Mouse (Mus musculus) inflammation-experienced regulatory T-cells, adult 6 months (primary cell): ENCODE results near the gene Mphosph8. TPM values are rescaled to one million over a fixed set of nuclear protein-coding genes. Genes with fewer than 3 reads are reported as not detected.

Experiments used
- ATAC-seq: one replicate; pipeline ENCODE4 v1.8.0; 2017
- polyA plus RNA-seq, 3 experiments: library from polyadenylated mRNA; unstranded; fragments of 100-300 nt; shearing (Covaris generic); gene quantifications; one replicate each; pipeline ENCODE4 v1.2.1; 2017

The Mphosph8 gene
- 10 to 100 TPM; 62.9 to 78.7 (median 71.9) TPM for polyA plus RNA-seq

GRCm38 (mm10) chr14:56667969-56668802, at the start of gene Mphosph8:
Gene Mphosph8, plus strand, starts transcription at chr14:56668248.
- ATAC-seq = peak; percentile 99

DNA sequence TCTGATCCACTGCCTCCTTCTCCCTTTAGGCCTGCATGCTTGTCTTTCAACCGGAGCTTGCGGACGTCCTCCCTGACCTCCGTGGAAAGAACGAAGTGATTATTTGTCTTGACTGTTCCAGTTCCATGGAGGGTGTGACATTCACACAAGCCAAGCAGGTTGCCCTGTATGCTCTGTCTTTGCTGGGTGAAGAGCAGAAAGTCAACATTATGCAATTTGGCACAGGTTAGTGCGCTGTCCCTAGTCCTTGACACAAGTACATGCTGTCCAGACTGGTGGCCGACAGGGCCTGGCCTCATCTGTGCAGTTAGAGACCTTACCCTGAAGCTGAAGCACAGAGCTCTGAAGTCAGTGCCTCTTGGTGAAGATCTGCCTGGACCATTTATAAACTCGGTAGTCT, 47.6 kb upstream of the Mphosph8 start:
- no peak for ATAC-seq

- no peak for ATAC-seq
These were observed 41.8 kb upstream of the Mphosph8 start for GRCm38 (mm10) chr14:56626202-56626601.

DNA sequence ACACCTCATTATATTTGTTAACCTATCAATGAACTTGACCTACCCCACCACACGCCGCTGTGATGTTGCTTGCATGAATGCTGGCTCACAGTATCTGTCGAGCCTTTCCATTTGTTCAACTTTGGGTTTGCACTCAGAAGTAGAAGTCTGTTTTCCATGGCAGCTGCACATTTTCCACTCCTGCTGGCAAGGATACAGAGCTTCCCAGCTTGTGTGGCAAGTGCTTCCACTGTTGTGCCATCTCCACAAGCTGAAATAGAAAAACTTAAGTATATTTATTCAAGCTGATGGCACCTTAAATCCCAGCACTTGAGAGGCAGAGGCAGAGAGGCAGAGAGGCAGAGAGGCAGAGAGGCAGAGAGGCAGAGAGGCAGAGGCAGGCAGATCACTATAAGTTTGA, 39.7 kb upstream of the Mphosph8 start:
- ATAC-seq = no peak

DNA sequence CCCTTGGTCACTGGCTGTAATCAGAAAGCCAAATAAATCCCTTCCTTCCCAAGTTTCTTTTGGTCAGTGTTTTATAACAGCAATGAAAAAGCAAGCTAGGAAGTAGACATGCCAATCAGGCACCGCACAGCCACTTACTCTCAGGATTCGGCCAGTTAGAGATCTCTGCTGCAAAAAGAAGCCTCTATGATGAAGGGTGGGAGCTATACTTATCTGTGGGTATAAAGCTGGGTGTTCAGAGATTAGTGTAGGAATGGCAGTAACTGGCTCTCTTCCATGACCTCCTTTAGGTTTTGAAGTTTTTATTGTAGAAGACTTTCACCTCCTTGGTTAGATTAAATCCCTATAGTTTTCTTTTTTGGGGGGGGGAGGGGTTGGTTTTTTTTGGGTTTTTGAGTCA, 36.9 kb upstream of the Mphosph8 start:
- no peak for ATAC-seq

DNA sequence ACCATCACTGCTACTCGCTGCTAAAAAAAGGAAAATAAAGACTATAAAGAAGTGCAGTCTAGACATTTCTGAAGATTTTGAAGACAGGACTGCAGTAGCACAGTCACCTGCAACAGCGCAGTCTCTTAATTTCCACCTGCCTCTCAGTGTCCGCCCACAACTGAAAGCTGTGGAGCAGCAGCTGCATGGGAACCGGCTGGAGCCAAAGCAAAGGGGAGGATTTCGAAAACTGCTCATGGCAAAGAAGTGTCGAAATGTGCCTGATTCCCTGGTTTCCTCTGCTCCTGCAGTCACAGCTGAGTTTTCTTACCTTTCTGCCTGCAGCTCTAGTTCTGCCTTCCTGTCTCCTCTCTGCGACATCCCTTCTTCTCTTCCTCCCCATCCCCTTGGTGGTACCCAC, 20.8 kb upstream of the Mphosph8 start:
- no peak for ATAC-seq

- no peak for ATAC-seq
These were observed 18.6 kb upstream of the Mphosph8 start for GRCm38 (mm10) chr14:56649448-56649847.

GRCm38 (mm10) chr14:56665651-56666050, 2.4 kb upstream of the Mphosph8 start:
- no peak for ATAC-seq

DNA sequence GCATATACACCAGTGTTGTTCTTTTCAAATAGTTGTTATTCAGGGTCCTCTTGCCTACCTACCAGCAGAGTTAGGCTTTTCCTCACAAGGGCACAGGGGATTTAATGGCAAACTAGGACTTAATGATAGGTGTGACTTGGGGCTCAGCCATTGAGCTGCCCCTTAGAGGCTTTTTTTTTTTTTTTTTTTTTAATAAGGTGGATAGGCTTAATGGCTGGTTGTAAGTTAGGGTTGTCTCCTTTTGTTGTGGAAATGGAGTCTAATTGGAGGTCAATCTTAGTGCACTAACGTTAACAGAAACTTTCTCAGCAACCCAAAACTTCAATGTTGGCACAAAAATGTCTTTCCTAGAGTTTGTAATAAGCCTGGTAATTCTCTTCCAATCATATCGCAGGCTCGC, 1.1 kb upstream of the Mphosph8 start:
- no peak for ATAC-seq

GRCm38 (mm10) chr14:56669046-56669620, 1.1 kb downstream of the Mphosph8 start:
- ATAC-seq = no peak

- ATAC-seq = no peak
These were observed 17.4 kb downstream of the Mphosph8 start for GRCm38 (mm10) chr14:56685426-56685825.

GRCm38 (mm10) chr14:56689116-56689515, 21.1 kb downstream of the Mphosph8 start:
- ATAC-seq = no peak

DNA sequence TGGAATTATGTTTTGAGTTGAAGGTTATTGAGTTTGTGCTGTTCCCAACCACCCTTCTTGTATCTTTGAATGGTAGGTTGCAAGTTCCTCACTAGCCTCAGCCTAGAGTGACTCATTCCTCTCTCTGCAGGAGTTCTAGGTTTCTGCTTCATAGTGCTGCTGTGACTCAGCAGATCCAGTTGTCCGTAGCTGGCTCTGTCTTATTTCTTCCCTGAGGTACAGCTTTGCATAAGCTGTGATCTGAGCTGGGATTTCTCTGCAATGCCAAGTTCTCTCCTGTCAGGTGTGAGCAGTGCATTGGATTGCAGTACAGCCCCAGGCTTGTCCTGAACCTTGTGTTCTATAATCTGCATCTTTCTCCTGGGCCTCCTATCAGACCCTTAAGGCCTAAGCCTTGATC, 21.7 kb downstream of the Mphosph8 start:
- no peak for ATAC-seq

- ATAC-seq = no peak
These were observed 27.4 kb downstream of the Mphosph8 start for GRCm38 (mm10) chr14:56695495-56695894.

DNA sequence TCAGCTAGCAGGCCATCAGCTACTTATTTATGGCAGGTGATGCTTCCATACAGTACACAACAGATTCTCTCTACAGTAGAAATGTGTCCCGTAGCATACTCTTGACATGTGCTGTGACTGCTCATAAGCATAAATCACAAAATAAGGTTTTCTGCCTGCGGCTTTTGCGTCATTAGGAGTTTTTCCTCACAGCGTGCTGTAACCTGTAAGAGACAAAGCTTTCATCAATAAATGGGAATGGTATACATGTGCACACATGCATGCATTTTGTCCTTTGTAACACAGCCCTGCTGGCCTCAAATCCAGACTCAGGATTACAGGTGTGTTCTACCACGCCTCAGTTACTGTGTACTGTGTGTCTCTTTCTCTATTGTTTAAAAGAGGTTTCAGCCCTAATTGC, 29.8 kb downstream of the Mphosph8 start:
- no peak for ATAC-seq

DNA sequence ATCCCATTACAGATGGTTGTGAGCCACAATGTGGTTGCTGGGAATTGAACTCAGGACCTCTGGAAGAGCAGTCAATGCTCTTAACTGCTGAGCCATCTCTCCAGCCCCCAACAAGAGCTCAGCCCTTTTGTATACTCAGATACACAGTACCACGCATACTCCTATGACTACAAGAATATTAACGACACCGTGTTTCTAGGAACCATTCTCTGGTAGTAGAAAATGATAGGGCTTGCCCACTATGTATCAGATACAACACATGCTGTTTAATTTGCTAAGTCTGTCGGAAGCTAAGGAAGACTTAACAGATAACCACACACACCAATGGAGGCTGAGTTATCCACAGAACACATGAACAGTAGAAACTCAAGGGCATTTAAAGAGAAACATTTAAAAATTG, 34.6 kb downstream of the Mphosph8 start:
- no peak for ATAC-seq

GRCm38 (mm10) chr14:56705687-56706086, 37.6 kb downstream of the Mphosph8 start:
- ATAC-seq = no peak

DNA sequence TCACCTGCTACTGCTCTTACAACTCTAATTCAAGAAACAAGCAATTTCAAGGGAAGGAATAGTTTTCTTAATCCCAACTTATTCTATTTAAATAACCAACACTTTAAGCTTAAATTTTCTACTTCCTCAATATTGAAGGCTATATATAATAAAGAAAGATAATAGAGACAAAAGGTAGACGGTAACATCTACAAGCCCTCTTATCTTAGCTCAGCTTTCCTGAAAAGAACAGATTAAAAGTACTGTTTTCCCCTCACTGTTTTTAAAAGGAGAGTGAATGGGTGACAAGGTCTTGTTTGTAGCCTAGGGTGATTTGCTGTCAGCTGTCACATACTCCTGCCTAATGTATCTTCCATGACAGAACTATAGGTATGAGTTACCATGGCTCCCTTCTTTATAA, 58.4 kb downstream of the Mphosph8 start:
- no peak for ATAC-seq

GRCm38 (mm10) chr14:56740175-56740574, 72.1 kb downstream of the Mphosph8 start:
- no peak for ATAC-seq

Other genes with a start within 250 kb of the Mphosph8 start
- 1 to 10 TPM; 5.9 to 9.0 (median 6.2) TPM for gene Cenpj, start 92.8 kb upstream of the Mphosph8 start, polyA plus RNA-seq
- 10 to 100 TPM; 39.5 to 62.9 (median 61.5) TPM for gene Parp4, start 92.6 kb upstream of the Mphosph8 start, polyA plus RNA-seq
- gene Pspc1, start 110.1 kb downstream of the Mphosph8 start, polyA plus RNA-seq = 10 to 100 TPM; 11.5 to 21.5 (median 18.4) TPM
- 10 to 100 TPM; 47.0 to 64.4 (median 50.1) TPM for gene Zmym5, start 143.5 kb downstream of the Mphosph8 start, polyA plus RNA-seq
- gene Zmym2, start 218.4 kb downstream of the Mphosph8 start, polyA plus RNA-seq = 10 to 100 TPM; 35.1 to 67.2 (median 57.1) TPM